Mouse (Mus musculus) heart, embryonic 13.5 days (tissue): Measurements from ENCODE around the gene Mrtfa. TPM values are rescaled to one million over a fixed set of nuclear protein-coding genes. Genes with fewer than 3 reads are reported as not detected.

Experiments used
- ATAC-seq: fragments of 200-750 bp; cut with Nextera tagmentation; 2 replicates; pipeline ENCODE4 v1.8.0; 2017; ENCODE audit warnings: moderate TSS enrichment; ENCODE audit not compliant: insufficient number of reproducible peaks, low FRiP score, low TSS enrichment; ENCODE audit errors: extremely low read depth
- H3K27ac ChIP-seq: fragments of 300-500 bp; sonication (generic); replicated peaks from 2 replicates; pipeline ENCODE4 v1.5.1; 2015; ENCODE audit warnings: moderate library complexity, mild to moderate bottlenecking, inconsistent platforms
- H3K27me3 ChIP-seq: fragments of 300-500 bp; sonication (generic); replicated peaks from 2 replicates; pipeline ENCODE4 v1.6.1; 2015; ENCODE audit warnings: mild to moderate bottlenecking, inconsistent platforms
- H3K36me3 ChIP-seq: fragments of 300-500 bp; sonication (generic); 2 replicates; pipeline ENCODE4 v1.6.1; 2015; ENCODE audit warnings: mild to moderate bottlenecking, inconsistent platforms
- H3K4me1 ChIP-seq: fragments of 300-500 bp; sonication (generic); 2 replicates; pipeline ENCODE4 v1.6.1; 2015; ENCODE audit warnings: inconsistent platforms
- H3K4me2 ChIP-seq: fragments of 300-500 bp; sonication (generic); 2 replicates; pipeline ENCODE4 v1.6.1; 2015; ENCODE audit warnings: inconsistent platforms, mild to moderate bottlenecking, moderate library complexity
- H3K4me3 ChIP-seq: fragments of 300-500 bp; sonication (generic); 2 replicates; pipeline ENCODE4 v1.5.1; 2015; ENCODE audit warnings: moderate library complexity, mild to moderate bottlenecking, inconsistent platforms
- H3K9ac ChIP-seq: fragments of 300-500 bp; sonication (generic); 2 replicates; pipeline ENCODE4 v1.6.1; 2015; ENCODE audit warnings: inconsistent platforms, mild to moderate bottlenecking, moderate library complexity
- H3K9me3 ChIP-seq: fragments of 300-500 bp; sonication (generic); 2 replicates; pipeline ENCODE4 v1.6.1; 2016; ENCODE audit warnings: inconsistent platforms
- WGBS: fragments of 180-500 bp; shearing (Covaris S2); methylation state at CpG from one replicate; pipeline ENCODE4 v1.1.7; 2015; ENCODE audit warnings: mixed read lengths; 5-methylcytosine and 5-hydroxymethylcytosine counted together
- polyA plus RNA-seq: library from polyadenylated mRNA; unstranded; fragments of >200 nt; fragmentation: Nextera tagmentation; extraction: Ambion mirVana; gene quantifications from 2 replicates; pipeline ENCODE4 v1.2.1, GENCODE M21; 2015

Mrtfa gene
- polyA plus RNA-seq, 1 experiment from 2014 or later: 13.9 TPM

GRCm38 (mm10) chr15:81175633-81176032 is 14.9 kb downstream of the Mrtfa start:
- no peak for ATAC-seq
- WGBS: 54% methylated on average over 3 of the region's 3 CpGs
- Histone ChIP-seq H3K27ac (no peak overlapping the region), H3K27me3 (no peaks in the 10 kb centered on the region), H3K9me3 (no peaks in the 10 kb centered on the region), H3K4me3 (no peak overlapping the region), H3K9ac (no peak overlapping the region), H3K4me1 (peaks cover 64% of the 10 kb centered on the region), H3K36me3 (no peaks in the 10 kb centered on the region), H3K4me2 (peak overlapping the region; percentile 18; the same call in 1 of the 2 replicates)

GRCm38 (mm10) chr15:81172259-81172658 is 18.3 kb downstream of the Mrtfa start:
- ATAC-seq: no peak
- H3K9me3 ChIP-seq: no peaks in the 10 kb centered on the region
- H3K4me3 ChIP-seq: no peak overlapping the region
- peaks cover 55% of the 10 kb centered on the region for H3K4me1 ChIP-seq
- H3K9ac ChIP-seq: no peak overlapping the region
- H3K27me3 ChIP-seq: no peaks in the 10 kb centered on the region
- no peak overlapping the region for H3K27ac ChIP-seq
- no peak overlapping the region for H3K4me2 ChIP-seq
- no peaks in the 10 kb centered on the region for H3K36me3 ChIP-seq
- 82% methylated on average over 8 of the region's 8 CpGs for WGBS

- H3K36me3 ChIP-seq: no peaks in the 10 kb centered on the region
- no peak overlapping the region for H3K27ac ChIP-seq
- no peak overlapping the region for H3K4me3 ChIP-seq
- no peaks in the 10 kb centered on the region for H3K27me3 ChIP-seq
- peaks cover 21% of the 10 kb centered on the region for H3K4me1 ChIP-seq
- no peak overlapping the region for H3K9ac ChIP-seq
- no peak for ATAC-seq
- H3K9me3 ChIP-seq: no peaks in the 10 kb centered on the region
- 59% methylated on average over 6 of the region's 6 CpGs for WGBS
- no peak overlapping the region for H3K4me2 ChIP-seq
Observed at GRCm38 (mm10) chr15:81168735-81169134, 21.8 kb downstream of the Mrtfa start.

GRCm38 (mm10) chr15:81167831-81168230 is 22.7 kb downstream of the Mrtfa start:
- Histone ChIP-seq H3K27me3 (no peaks in the 10 kb centered on the region), H3K4me1 (peaks cover 21% of the 10 kb centered on the region), H3K4me3 (no peak overlapping the region), H3K36me3 (no peaks in the 10 kb centered on the region), H3K4me2 (no peak overlapping the region), H3K9ac (no peak overlapping the region), H3K27ac (no peak overlapping the region), H3K9me3 (no peaks in the 10 kb centered on the region)
- 70% methylated on average over 10 of the region's 10 CpGs for WGBS
- no peak for ATAC-seq

- Histone ChIP-seq H3K36me3 (no peaks in the 10 kb centered on the region), H3K27ac (no peak overlapping the region), H3K4me1 (peaks cover 17% of the 10 kb centered on the region), H3K9me3 (no peaks in the 10 kb centered on the region), H3K4me2 (no peak overlapping the region), H3K9ac (no peak overlapping the region), H3K27me3 (no peaks in the 10 kb centered on the region), H3K4me3 (no peak overlapping the region)
- 89% methylated on average over 5 of the region's 5 CpGs for WGBS
- no peak for ATAC-seq
Observed at GRCm38 (mm10) chr15:81166291-81166690, 24.3 kb downstream of the Mrtfa start.

- 69% methylated on average over 9 of the region's 9 CpGs for WGBS
- Histone ChIP-seq H3K27ac (no peak overlapping the region), H3K4me3 (no peak overlapping the region), H3K9ac (no peak overlapping the region), H3K4me2 (no peak overlapping the region), H3K9me3 (no peaks in the 10 kb centered on the region), H3K36me3 (no peaks in the 10 kb centered on the region), H3K27me3 (no peaks in the 10 kb centered on the region), H3K4me1 (peaks cover 20% of the 10 kb centered on the region)
- ATAC-seq: no peak
Observed at GRCm38 (mm10) chr15:81164560-81165310, 25.8 kb downstream of the Mrtfa start.

- Histone ChIP-seq H3K36me3 (no peaks in the 10 kb centered on the region), H3K9me3 (no peaks in the 10 kb centered on the region)
- WGBS: 61% methylated on average over 3 of the region's 3 CpGs
Observed at GRCm38 (mm10) chr15:81161571-81161970, 29.0 kb downstream of the Mrtfa start.

GRCm38 (mm10) chr15:81160677-81161076 is 29.9 kb downstream of the Mrtfa start:
- no peaks in the 10 kb centered on the region for H3K9me3 ChIP-seq

More at GRCm38 (mm10) chr15:81161571-81161970, 29.0 kb downstream of the Mrtfa start:
- no peak overlapping the region for H3K4me2 ChIP-seq
- no peak overlapping the region for H3K9ac ChIP-seq
- no peak overlapping the region for H3K4me3 ChIP-seq
- no peak overlapping the region for H3K27ac ChIP-seq
- H3K27me3 ChIP-seq: no peaks in the 10 kb centered on the region
- peaks cover 21% of the 10 kb centered on the region for H3K4me1 ChIP-seq
- no peak for ATAC-seq

GRCm38 (mm10) chr15:81159212-81159611 is 31.3 kb downstream of the Mrtfa start:
- Histone ChIP-seq H3K27ac (no peak overlapping the region), H3K36me3 (no peaks in the 10 kb centered on the region), H3K9me3 (no peaks in the 10 kb centered on the region), H3K27me3 (no peaks in the 10 kb centered on the region), H3K4me2 (no peak overlapping the region), H3K9ac (no peak overlapping the region), H3K4me3 (no peak overlapping the region), H3K4me1 (peaks cover 32% of the 10 kb centered on the region)
- WGBS: 87% methylated on average over 7 of the region's 7 CpGs
- no peak for ATAC-seq

More at GRCm38 (mm10) chr15:81160677-81161076, 29.9 kb downstream of the Mrtfa start:
- no peak overlapping the region for H3K4me2 ChIP-seq
- H3K27me3 ChIP-seq: no peaks in the 10 kb centered on the region
- peaks cover 23% of the 10 kb centered on the region for H3K4me1 ChIP-seq
- H3K27ac ChIP-seq: no peak overlapping the region
- no peaks in the 10 kb centered on the region for H3K36me3 ChIP-seq
- 73% methylated on average over 4 of the region's 4 CpGs for WGBS
- ATAC-seq: no peak
- H3K4me3 ChIP-seq: no peak overlapping the region
- H3K9ac ChIP-seq: no peak overlapping the region

- H3K4me3 ChIP-seq: no peak overlapping the region
- no peak overlapping the region for H3K27ac ChIP-seq
- no peaks in the 10 kb centered on the region for H3K27me3 ChIP-seq
- H3K4me1 ChIP-seq: peaks cover 32% of the 10 kb centered on the region
- no peak for ATAC-seq
- H3K9me3 ChIP-seq: no peaks in the 10 kb centered on the region
- H3K9ac ChIP-seq: no peak overlapping the region
- WGBS: 72% methylated on average over 7 of the region's 7 CpGs
- H3K36me3 ChIP-seq: no peaks in the 10 kb centered on the region
- no peak overlapping the region for H3K4me2 ChIP-seq
Observed at GRCm38 (mm10) chr15:81158517-81159120, 31.9 kb downstream of the Mrtfa start.

- Histone ChIP-seq H3K4me1 (peaks cover 32% of the 10 kb centered on the region), H3K9me3 (no peaks in the 10 kb centered on the region), H3K36me3 (no peaks in the 10 kb centered on the region), H3K9ac (no peak overlapping the region), H3K27me3 (no peaks in the 10 kb centered on the region), H3K4me2 (no peak overlapping the region), H3K27ac (no peak overlapping the region), H3K4me3 (no peak overlapping the region)
- no peak for ATAC-seq
- WGBS: 77% methylated on average over 2 of the region's 2 CpGs
Observed at GRCm38 (mm10) chr15:81156453-81156852, 34.1 kb downstream of the Mrtfa start.

GRCm38 (mm10) chr15:81155845-81156244 is 34.7 kb downstream of the Mrtfa start:
- H3K27me3 ChIP-seq: no peaks in the 10 kb centered on the region
- no peak overlapping the region for H3K4me3 ChIP-seq
- no peak overlapping the region for H3K4me2 ChIP-seq
- 91% methylated on average over 3 of the region's 3 CpGs for WGBS
- H3K9me3 ChIP-seq: no peaks in the 10 kb centered on the region
- H3K27ac ChIP-seq: no peak overlapping the region
- no peaks in the 10 kb centered on the region for H3K36me3 ChIP-seq
- no peak overlapping the region for H3K9ac ChIP-seq
- ATAC-seq: no peak
- H3K4me1 ChIP-seq: peaks cover 32% of the 10 kb centered on the region
